Mouse (Mus musculus): ENCODE data around the gene Adam22. TPM values are rescaled to one million over a fixed set of nuclear protein-coding genes. Genes with fewer than 3 reads are reported as not detected.
A peak's percentile ranks its signal among the peaks of the same experiment; 100 is the strongest.
"Not testable (repeated sequence)": the region's sequence is repeated elsewhere in the genome, so short reads cannot be mapped to it uniquely, and the experiment has no call there.

The Adam22 gene
- total RNA-seq, 2 experiments from 2014 or later: 5.6 to 7.2 TPM

DNA sequence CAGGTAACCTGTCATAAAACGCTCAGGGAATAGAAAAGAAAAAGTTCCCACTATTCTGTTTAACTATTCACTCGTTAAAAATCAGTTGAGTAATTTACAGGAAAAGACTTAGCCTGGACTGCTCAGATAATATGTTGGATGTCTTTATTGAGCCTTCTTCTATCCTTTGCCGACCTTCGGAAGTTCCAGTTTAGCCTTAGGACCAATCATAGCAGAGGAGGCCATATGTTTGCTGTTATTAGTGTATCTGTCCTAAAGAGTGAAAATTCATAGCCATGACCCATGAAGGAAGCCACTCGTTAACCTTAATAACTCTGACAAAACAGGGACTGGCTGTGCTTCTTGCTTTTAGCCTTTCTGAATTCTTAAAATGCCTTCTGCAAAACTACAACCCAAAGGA lies 41.3 kb downstream of the Adam22 start:
- DNase-seq: no peak

DNA sequence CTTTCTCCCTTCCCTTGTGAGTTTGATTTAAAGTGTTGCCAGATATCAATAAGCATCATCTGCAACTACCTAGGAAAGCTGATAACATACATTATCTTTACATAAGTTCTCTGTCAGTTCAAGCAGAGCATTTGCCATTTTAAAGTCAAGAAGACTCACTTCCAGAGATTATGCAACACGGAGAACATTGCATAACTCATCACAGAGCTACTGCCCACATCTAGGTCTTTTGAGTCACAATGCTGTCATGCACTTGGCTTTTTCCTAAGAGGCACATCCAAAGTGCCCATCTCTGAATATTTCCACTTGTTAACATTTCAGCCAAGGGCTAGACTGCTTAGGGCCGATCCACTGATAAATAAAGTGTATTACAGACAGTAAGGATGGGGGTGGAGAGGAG lies 55.6 kb downstream of the Adam22 start:
- DNase-seq: no peak

DNA sequence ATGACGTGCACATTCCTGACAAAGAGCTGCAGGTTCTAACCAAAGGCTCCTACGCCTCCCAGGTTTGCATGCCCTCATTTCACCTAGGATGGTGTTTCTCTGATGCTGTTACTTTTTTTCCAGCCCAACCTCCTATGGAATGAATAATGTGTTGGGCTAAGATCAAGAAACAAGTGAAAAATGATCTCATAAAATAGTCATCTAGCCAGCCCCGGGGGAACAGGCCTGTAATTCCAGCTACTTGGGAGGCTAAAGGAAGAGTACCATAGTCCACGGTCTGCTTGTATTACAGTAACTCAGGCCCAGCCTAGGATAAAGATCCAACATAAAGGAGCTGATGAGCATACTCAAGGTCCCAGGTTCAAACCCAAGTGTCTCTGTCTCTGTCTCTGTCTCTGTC lies 57.1 kb downstream of the Adam22 start:
- peak; percentile 8 for DNase-seq

GRCm38 (mm10) chr5:8297719-8298419 lies 70.1 kb downstream of the Adam22 start:
- DNase-seq: no peak

DNA sequence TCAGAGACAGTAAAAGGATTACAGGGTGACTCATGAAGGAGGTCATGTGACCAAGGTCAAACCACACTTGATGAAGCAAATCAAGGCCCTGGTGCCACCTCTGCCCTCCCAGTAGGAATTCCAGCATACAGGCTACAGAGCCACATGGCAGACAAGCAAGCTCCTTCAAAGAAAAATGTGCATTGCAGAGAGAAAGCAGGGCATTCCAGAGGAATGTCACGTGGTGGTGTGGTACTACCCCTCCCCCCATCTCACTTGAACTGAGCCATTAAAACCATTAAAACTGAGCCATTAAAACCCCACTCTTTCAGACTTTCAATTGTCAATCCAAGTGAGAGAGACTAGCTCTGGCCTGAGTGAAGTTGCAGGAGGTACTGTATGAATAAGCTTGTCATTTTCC lies 74.7 kb downstream of the Adam22 start:
- no peak for DNase-seq

DNA sequence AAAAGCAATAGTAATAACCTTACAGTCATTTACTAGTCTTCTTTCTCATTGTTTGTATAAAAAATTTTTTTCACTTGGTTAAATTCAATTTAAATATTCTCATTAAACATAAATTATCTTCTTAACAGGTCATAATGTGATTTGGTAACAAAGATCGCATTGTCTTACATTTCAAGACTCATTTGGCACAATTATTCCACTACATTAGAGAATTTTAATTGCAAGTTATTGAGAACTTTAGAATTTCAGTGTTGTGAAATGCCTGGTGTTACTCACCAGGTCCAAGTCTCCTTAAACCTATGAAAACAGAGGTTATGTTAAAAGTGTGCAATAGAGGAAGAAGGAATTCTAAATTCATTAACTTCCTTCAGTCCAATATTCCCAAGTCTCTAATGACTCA lies 76.5 kb downstream of the Adam22 start:
- no peak for DNase-seq

DNA sequence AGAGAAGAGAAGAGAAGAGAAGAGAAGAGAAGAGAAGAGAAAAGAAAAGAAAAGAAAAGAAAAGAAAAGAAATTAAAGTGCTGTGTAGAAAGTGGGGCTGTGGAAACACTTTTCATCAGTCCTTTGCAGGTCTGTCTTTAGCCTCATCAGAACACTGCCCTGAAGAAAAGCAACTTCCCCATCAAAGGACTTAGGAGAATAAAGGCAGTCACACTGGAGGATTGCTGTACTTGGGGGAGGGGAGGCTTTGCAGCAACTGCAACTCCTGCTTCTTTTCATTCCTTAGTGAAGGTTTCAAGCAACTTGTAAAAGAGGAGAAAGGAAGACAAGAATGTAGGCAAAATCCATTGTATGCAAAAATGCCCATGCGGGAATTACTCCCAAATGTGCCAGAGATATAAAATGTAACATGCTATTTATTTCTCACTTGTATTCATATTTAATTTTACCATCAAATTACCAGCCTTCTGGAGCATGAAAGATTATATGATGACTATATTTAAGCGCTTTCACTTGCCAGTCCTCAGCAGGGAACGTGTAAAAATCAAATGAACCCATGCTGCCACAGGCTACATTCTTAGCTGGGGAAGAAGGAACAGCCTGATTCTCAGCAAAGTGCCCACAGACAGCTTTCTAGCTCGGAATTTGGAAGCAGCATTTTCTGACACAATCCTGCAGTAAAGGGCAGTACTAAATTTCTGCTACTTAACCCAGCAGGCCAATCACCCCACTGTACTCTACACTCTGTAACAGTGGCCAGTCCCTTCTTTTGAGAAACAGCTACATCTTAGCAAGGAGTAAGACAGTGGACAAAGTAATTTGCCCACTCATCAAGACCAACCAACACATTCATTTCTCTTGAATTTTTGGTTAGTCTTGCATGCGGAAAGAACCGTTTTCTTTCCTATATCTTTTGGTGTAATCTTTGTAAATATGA lies 78.0 kb downstream of the Adam22 start:
- DNase-seq: no peak

DNA sequence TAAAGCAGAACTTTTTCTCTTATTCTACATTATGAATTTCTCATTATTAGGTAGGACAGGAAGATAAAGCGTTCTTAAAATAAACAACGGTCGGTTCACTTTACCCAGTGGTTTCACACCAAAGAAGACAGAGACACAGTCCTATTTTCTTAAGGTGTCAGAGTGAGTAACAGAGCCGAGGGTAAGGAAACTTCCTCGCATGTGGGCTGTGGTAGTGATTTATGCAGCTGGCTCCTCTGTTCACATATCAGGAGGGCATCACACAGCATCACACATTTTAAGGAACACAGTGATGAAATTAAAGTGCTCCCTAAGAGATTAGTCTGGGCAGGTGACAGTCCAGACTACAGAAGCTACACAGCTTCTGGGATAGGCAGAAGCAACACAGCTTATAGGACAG lies 83.8 kb downstream of the Adam22 start:
- no peak for DNase-seq

DNA sequence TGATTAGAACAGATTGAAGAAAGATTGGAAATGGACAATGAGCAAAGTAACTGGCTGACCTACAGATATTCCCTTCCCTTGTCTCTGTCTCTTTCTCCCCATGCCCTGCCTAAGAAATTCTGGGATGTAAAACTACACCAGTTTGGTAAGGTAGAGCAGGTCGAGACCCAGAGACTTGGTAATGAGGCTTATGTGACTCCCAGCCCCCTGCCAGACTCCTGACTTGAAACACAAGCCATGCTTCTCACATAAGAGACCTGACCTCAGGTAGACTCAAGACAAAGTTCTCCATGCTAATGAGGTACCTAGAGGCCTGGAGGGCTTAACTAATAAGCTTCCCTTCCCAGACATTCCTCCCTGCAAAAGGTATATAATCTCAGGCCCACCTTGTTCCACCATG lies 91.8 kb downstream of the Adam22 start:
- no peak for DNase-seq

GRCm38 (mm10) chr5:8257366-8257765 lies 110.6 kb downstream of the Adam22 start:
- DNase-seq: no peak

DNA sequence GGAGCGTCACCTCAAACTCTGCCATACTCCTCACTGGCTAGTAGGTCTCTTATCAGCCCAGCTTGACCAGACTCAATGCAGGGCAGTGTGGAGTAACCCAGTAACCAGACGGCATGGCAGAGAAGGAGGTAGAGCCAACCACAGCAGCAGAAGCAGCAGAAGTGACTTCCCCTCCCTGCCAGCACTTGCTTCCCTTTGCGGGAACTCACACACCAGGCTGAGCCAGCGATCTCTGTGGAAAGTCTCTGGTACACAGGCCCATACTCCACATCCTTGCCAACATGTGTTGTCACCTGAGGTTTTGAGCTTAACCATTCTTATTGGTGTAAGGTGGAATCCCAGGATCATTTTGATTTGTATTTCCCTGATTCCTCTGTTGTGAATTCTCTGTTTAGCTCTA lies 111.5 kb downstream of the Adam22 start:
- no peak for DNase-seq

DNA sequence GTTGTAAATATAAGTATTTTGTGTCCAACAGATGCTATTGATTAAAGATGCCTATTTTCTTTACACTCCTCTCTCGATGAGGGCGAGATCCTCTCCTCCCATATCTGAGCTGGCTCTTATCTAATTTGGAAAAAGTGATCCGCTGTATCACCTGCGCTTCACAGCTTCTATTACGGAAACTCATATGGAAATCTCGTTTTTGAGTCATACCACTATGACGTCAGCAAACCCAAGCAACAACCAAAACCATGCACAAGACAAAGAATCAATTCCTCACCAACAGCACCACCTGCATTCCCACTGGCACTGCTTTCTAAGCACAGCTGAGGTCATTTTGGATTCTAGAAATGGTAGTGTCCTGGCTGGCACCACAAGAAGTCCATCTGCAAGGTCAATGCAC lies 123.3 kb downstream of the Adam22 start:
- no peak for DNase-seq

DNA sequence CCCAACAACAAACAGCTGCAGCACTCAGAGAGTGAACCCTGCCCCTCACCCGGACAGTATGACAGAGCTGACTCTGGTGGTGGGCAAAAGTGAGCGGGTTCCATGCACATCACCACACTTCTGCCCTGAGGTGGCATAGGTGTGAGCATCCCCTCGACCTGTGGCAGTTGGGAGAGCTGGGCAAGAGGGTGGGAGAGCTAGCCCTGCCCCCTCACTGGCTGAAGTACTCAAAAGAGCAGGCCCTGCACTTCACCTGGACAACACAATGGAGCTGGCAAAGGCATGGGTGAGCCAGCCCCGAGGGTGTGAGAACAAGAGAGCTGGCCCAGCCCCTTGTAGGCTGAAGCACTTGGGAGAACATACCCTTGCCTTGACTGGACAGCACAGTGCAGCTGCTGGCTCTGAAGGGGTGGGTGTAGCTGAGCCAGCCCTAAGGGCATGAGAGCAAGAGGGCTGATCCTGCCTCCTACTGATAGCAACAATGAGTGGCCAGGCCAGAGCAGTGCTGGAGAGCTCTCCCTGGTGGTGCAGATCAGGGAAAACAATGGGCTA lies 124.8 kb downstream of the Adam22 start:
- DNase-seq: no peak

- DNase-seq: no peak
Observed at GRCm38 (mm10) chr5:8242660-8243059, 125.3 kb downstream of the Adam22 start.

DNA sequence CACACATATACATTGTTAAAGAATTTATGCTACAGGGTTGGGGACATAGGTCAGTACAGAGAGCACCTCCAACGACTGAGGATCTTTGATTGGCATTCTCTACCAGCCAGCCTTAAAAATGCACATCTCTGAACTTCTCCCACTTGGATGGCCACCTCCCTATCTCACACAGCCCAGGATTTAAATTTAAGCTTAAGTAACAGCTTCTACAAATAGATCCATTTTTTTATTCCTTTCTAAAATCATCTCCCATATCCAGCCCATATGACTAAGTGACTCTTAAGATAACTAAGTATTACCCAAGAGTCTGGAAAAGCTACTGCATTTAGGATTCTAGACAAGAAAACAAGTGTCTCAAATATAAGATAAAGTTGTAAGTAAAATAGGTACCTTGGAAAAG lies 140.9 kb downstream of the Adam22 start:
- DNase-seq: no peak

DNA sequence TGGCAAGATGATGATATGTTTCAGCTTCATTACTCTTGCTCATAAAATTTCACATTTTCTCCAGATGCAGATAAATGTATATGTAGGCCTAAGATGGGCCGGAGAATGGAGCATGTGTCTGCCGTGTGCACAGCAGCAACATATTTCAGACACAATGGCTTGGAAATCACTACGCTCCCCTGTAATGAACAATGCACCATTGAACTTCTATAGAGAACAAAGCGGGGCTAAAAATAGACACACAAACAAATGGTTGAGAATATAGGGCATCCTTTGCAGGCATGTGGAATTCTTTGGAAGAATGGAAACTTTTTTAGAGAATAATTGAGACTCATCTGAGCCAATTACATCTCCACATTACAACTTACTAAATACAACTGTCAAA lies 143.6 kb downstream of the Adam22 start:
- no peak for DNase-seq

GRCm38 (mm10) chr5:8223597-8224320 lies 144.2 kb downstream of the Adam22 start:
- DNase-seq: no peak

DNA sequence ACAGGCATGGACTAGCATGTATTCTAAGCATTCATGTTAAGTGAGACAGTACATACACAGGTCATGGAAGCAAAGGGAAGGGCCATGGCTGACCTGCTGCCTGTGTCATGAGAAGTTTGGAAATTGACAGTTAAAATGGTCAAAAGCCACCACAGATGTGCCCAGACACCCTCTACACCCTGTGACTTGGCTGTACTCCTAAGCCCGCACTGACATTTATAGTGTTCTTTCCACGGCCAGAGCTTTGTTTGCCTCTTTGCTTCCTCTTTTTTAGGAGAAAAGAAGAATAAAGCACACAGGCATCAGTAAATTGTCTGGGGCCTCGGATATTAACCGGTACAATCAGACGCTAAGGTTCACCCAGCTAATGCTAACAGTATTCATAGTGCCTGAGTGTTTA lies 146.3 kb downstream of the Adam22 start:
- no peak for DNase-seq

DNA sequence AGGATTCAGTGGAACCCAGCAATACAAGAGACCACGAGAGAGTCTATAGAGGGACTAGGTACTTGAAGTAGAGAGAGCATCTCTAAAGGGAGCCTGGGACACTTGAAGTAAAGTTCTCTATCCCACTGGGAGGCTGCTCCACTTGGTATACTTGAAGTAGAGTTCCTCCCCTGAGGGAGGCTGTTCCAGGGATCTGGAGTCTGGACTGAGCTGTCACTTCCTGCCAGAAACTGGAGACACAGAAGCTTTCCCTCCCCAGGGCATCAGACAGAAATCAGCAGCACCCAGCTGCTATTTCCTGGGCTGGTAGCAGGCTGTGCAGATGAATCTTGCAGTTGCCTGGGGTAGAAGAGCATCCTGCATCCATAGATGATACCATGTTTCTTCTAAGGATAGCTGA lies 152.1 kb downstream of the Adam22 start:
- DNase-seq: no peak

DNA sequence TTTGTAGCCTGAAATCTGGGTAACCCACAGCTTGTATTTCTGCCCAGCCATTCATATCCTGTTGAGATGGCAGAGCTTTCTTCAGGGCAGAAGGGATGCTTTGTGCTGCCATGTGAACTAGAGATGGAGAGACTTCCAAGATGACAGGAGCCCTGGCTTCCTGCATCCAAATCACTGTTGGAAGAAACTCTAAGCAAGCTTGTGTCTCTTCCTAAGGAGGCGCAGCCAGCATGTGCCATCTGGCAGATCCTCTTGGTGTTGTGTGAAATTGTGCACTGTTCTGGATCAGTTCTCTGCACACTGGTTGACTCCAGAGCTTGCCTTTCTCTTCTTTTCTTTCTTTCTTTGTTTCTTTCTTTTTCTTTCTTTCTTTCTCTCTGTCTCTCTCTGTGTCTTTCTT lies 183.0 kb downstream of the Adam22 start:
- not testable (repeated sequence) for DNase-seq

DNA sequence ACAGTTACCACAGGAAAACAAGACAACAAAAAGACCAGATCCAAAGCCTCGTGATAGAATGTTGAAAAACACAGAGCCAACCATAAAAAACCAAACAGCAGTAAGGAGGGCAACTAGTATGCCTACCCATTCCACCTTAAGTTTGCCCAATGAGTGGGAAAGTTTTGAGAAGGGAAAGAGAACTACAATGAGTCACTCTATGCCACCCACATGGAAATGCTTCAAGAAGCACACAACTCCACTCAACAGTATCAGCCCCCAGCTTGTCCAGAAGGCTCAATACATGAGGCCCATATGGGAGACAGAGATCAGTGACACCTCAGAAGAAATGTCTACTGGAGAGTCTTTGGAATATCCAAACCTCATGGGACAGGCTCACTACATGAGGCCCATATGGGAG lies 187.3 kb downstream of the Adam22 start:
- DNase-seq: no peak

- no peak for DNase-seq
Observed at GRCm38 (mm10) chr5:8178111-8178510, 189.8 kb downstream of the Adam22 start.

- no peak for DNase-seq
Observed at GRCm38 (mm10) chr5:8164773-8165172, 203.2 kb downstream of the Adam22 start.
